8 mouse cellular contexts compared by ENCODE assay signal in genomic region chr5:108461082-108462065, GRCm38 (mm10). TPM values are rescaled to one million over a fixed set of nuclear protein-coding genes. Genes with fewer than 3 reads are reported as not detected.
DNase-seq lines count a peak whose midpoint lies in the region; ATAC-seq lines count a peak whose summit lies in the region.

TSS of gene Pcgf3 (plus strand) at chr5:108461232.

- peak; percentile 96 for DNase-seq in Muller cell, postnatal 12 days (ENCODE audit: inconsistent ontology term)
- peak; percentile 99 for DNase-seq in cerebellum, adult 9-11 months
- DNase-seq in frontal cortex, postnatal 10 days (ENCODE audit: low spot score in 2 of 2) = peak; percentile 94 to 96
- peak; percentile 95 to 96 for DNase-seq in layer of hippocampus, postnatal 25 days (ENCODE audit: extremely low spot score in 1 of 2, low spot score in 1 of 2)
- DNase-seq in lung, postnatal 25 days (ENCODE audit: low spot score) = peak; percentile 98
- peak; percentile 98 for DNase-seq in retina, embryonic 14.5 days (ENCODE audit: low spot score)
- peak; percentile 100 for DNase-seq in thymus, postnatal 4 days

- H3K27ac ChIP-seq in hindbrain, embryonic 13.5 days = peak within 1 kb of the TSS; percentile 91

- H3K9me3 ChIP-seq in hindbrain, embryonic 13.5 days = no peaks in the 10 kb centered on the region

- peak; percentile 95 for ATAC-seq in hindbrain, embryonic 13.5 days (ENCODE audit: low FRiP score)

- H3K4me3 ChIP-seq in hindbrain, embryonic 13.5 days = peak within 1 kb of the TSS; percentile 92

- peaks cover 46% of the 10 kb centered on the region for H3K4me1 ChIP-seq in hindbrain, embryonic 13.5 days (replicated peaks)

- WGBS in hindbrain, embryonic 13.5 days = under 1% methylated on average over 55 of the region's 62 CpGs

- peak within 1 kb of the TSS; percentile 100 for H3K4me2 ChIP-seq in hindbrain, embryonic 13.5 days

- H3K27me3 ChIP-seq in hindbrain, embryonic 13.5 days = peaks cover 22% of the 10 kb centered on the region

- no peaks in the 10 kb centered on the region for H3K36me3 ChIP-seq in hindbrain, embryonic 13.5 days

- H3K9ac ChIP-seq in hindbrain, embryonic 13.5 days = peak within 1 kb of the TSS; percentile 98

RNA-seq across cellular contexts. Expression of gene Pcgf3, which starts in this region (rescaled TPM):
- polyA plus RNA-seq in hindbrain, embryonic 13.5 days (2015; fragmentation: Nextera tagmentation; extraction: Ambion mirVana) = 26.6 and 27.8 TPM in 2 replicates
- 10 to 100 TPM; 48.3 to 53.4 TPM for total RNA-seq in layer of hippocampus, postnatal 25 days (2021)

Comparison
In these comparisons a context has a peak if more than half of its experiments do, and no peak if none do; other contexts are left out.
1. Peak in every context shown above with its lines: DNase-seq, ATAC-seq, H3K4me3 ChIP-seq and H3K27ac ChIP-seq.